Mouse (Mus musculus) forebrain, embryonic 14.5 days (tissue): ENCODE results near the gene Capn15. TPM values are rescaled to one million over a fixed set of nuclear protein-coding genes. Genes with fewer than 3 reads are reported as not detected.

Source experiments
- ATAC-seq: fragments of 200-750 bp; cut with Nextera tagmentation; 2 replicates; pipeline ENCODE4 v1.8.0; 2017; ENCODE audit warnings: mild to moderate bottlenecking, moderate library complexity
- DNase-seq: peaks from one replicate; pipeline ENCODE4 v3.0.0-alpha.2; 2015; ENCODE audit warnings: low spot score
- H3K27ac ChIP-seq: fragments of 300-500 bp; sonication (generic); 2 replicates; pipeline ENCODE4 v1.5.1; 2014; ENCODE audit warnings: low read depth, mild to moderate bottlenecking, control low read depth, low read length, moderate library complexity
- H3K27me3 ChIP-seq: fragments of 300-500 bp; sonication (generic); replicated peaks from 2 replicates; pipeline ENCODE4 v1.6.1; 2014; ENCODE audit warnings: low read length, control low read depth, mixed read lengths; ENCODE audit not compliant: control insufficient read depth, insufficient read depth
- H3K36me3 ChIP-seq: fragments of 300-500 bp; sonication (generic); 2 replicates; pipeline ENCODE4 v1.6.1; 2014; ENCODE audit warnings: low read length, control low read depth; ENCODE audit not compliant: control insufficient read depth, insufficient read depth
- H3K4me1 ChIP-seq: fragments of 300-500 bp; sonication (generic); 2 replicates; pipeline ENCODE4 v1.6.1; 2014; ENCODE audit warnings: antibody characterized with exemption, low read length, control low read depth; ENCODE audit not compliant: control insufficient read depth, insufficient read depth
- H3K4me2 ChIP-seq: fragments of 300-500 bp; sonication (generic); 2 replicates; pipeline ENCODE4 v1.6.1; 2014; ENCODE audit warnings: mild to moderate bottlenecking, control low read depth, low read length
- H3K4me3 ChIP-seq: fragments of 300-500 bp; sonication (generic); 2 replicates; pipeline ENCODE4 v1.5.1; 2014; ENCODE audit warnings: low read depth, low read length, control low read depth
- H3K9ac ChIP-seq: fragments of 300-500 bp; sonication (generic); 2 replicates; pipeline ENCODE4 v1.6.1; 2014; ENCODE audit warnings: mild to moderate bottlenecking, low read length, control low read depth, moderate library complexity
- H3K9me3 ChIP-seq: fragments of 300-500 bp; sonication (generic); replicated peaks from 2 replicates; pipeline ENCODE4 v1.6.1; 2016; ENCODE audit warnings: low read length, control low read depth, mixed read lengths; ENCODE audit not compliant: control insufficient read depth
- WGBS: fragments of 180-500 bp; shearing (Covaris S2); extraction: QIAGEN DNeasy Blood & Tissue Kit; methylation state at CpG from one replicate; pipeline ENCODE4 v1.1.7; 2014; 5-methylcytosine and 5-hydroxymethylcytosine counted together
- polyA plus RNA-seq: library from polyadenylated mRNA; unstranded; fragments of >200 nt; fragmentation: Nextera tagmentation; extraction: Ambion mirVana; gene quantifications from 2 replicates; pipeline ENCODE4 v1.2.1, GENCODE M21; 2014

Gene Capn15
- polyA plus RNA-seq, 1 experiment from 2014 or later = 17.0 TPM

- H3K27ac ChIP-seq = no peak overlapping the region
- H3K9me3 ChIP-seq = no peaks in the 10 kb centered on the region
- ATAC-seq (no peak), DNase-seq (no peak)
- 90% methylated on average over 4 of the region's 4 CpGs for WGBS
- peaks cover 11% of the 10 kb centered on the region; the same call in 1 of the 2 replicates for H3K36me3 ChIP-seq
- H3K27me3 ChIP-seq = no peaks in the 10 kb centered on the region
- H3K9ac ChIP-seq = no peak overlapping the region
- H3K4me2 ChIP-seq = no peak overlapping the region
- no peak overlapping the region for H3K4me3 ChIP-seq
- H3K4me1 ChIP-seq = no peaks in the 10 kb centered on the region
These were observed 73.8 kb downstream of the Capn15 start for GRCm38 (mm10) chr17:25911816-25912215.

Other genes with a start within 250 kb of the Capn15 start
- gene Mslnl, start 249.8 kb downstream of the Capn15 start, polyA plus RNA-seq = not detected in 2 replicates
- gene Msln, start 231.4 kb downstream of the Capn15 start, polyA plus RNA-seq = 0.14 and 0.48 TPM in 2 replicates
- gene Narfl, start 212.0 kb downstream of the Capn15 start, polyA plus RNA-seq = 30.2 and 32.0 TPM in 2 replicates
- 106 and 130 TPM in 2 replicates for gene Haghl, start 200.1 kb downstream of the Capn15 start, polyA plus RNA-seq
- gene Ccdc78, start 199.2 kb downstream of the Capn15 start, polyA plus RNA-seq = 0.14 TPM in 1 of 2 replicates, not detected in the other
- 72.6 and 82.3 TPM in 2 replicates for gene Fam173a, start 192.9 kb downstream of the Capn15 start, polyA plus RNA-seq
- gene AC134908.4, start 190.1 kb downstream of the Capn15 start, polyA plus RNA-seq = 0.57 and 0.88 TPM in 2 replicates
- 8.4 and 9.8 TPM in 2 replicates for gene Metrn, start 188.7 kb downstream of the Capn15 start, polyA plus RNA-seq
- gene Fbxl16, start 176.7 kb downstream of the Capn15 start, polyA plus RNA-seq = 14.0 and 17.6 TPM in 2 replicates
- gene Wdr24, start 162.2 kb downstream of the Capn15 start, polyA plus RNA-seq = 33.3 and 37.4 TPM in 2 replicates
- gene Jmjd8, start 156.9 kb downstream of the Capn15 start, polyA plus RNA-seq = 56.6 and 56.9 TPM in 2 replicates
- gene Stub1, start 152.4 kb downstream of the Capn15 start, polyA plus RNA-seq = 315 and 322 TPM in 2 replicates
- gene Rhbdl1, start 148.5 kb downstream of the Capn15 start, polyA plus RNA-seq = 33.6 and 35.4 TPM in 2 replicates
- 5.1 and 6.2 TPM in 2 replicates for gene Gm20683, start 144.0 kb downstream of the Capn15 start, polyA plus RNA-seq
- gene Rhot2, start 140.9 kb downstream of the Capn15 start, polyA plus RNA-seq = 9.6 and 11.3 TPM in 2 replicates
- 11.6 and 12.2 TPM in 2 replicates for gene Wdr90, start 124.3 kb downstream of the Capn15 start, polyA plus RNA-seq
- 15.9 and 17.0 TPM in 2 replicates for gene Mcrip2, start 117.0 kb downstream of the Capn15 start, polyA plus RNA-seq
- 60.5 and 66.0 TPM in 2 replicates for gene Mettl26, start 110.7 kb downstream of the Capn15 start, polyA plus RNA-seq
- 0.36 and 0.47 TPM in 2 replicates for gene Wfikkn1, start 104.9 kb downstream of the Capn15 start, polyA plus RNA-seq
- gene Rab40c, start 66.1 kb downstream of the Capn15 start, polyA plus RNA-seq = 31.6 and 33.3 TPM in 2 replicates
- gene Pigq, start 40.9 kb downstream of the Capn15 start, polyA plus RNA-seq = 49.5 and 52.6 TPM in 2 replicates
- gene Nhlrc4, start 40.8 kb downstream of the Capn15 start, polyA plus RNA-seq = not detected in 2 replicates
- gene A930017K11Rik, start 33.2 kb downstream of the Capn15 start, polyA plus RNA-seq = 0.18 TPM in 1 of 2 replicates, not detected in the other
- gene Rab11fip3, start 83.8 kb upstream of the Capn15 start, polyA plus RNA-seq = 15.2 and 20.5 TPM in 2 replicates
- gene Decr2, start 104.5 kb upstream of the Capn15 start, polyA plus RNA-seq = 13.6 and 14.4 TPM in 2 replicates
- gene Nme4, start 109.8 kb upstream of the Capn15 start, polyA plus RNA-seq = 31.3 and 40.0 TPM in 2 replicates
- gene Tmem8, start 127.5 kb upstream of the Capn15 start, polyA plus RNA-seq = 1.5 and 1.9 TPM in 2 replicates
- 242 and 250 TPM in 2 replicates for gene Mrpl28, start 137.7 kb upstream of the Capn15 start, polyA plus RNA-seq
- gene Axin1, start 152.9 kb upstream of the Capn15 start, polyA plus RNA-seq = 10.3 and 11.0 TPM in 2 replicates
- not detected in 2 replicates for gene Pdia2, start 213.3 kb upstream of the Capn15 start, polyA plus RNA-seq
- 1.7 and 3.2 TPM in 2 replicates for gene Rgs11, start 217.2 kb upstream of the Capn15 start, polyA plus RNA-seq
- gene Arhgdig, start 222.0 kb upstream of the Capn15 start, polyA plus RNA-seq = 33.8 and 44.4 TPM in 2 replicates